Mouse (Mus musculus): ENCODE data around the gene Ccnf.

Ccnf gene

DNA sequence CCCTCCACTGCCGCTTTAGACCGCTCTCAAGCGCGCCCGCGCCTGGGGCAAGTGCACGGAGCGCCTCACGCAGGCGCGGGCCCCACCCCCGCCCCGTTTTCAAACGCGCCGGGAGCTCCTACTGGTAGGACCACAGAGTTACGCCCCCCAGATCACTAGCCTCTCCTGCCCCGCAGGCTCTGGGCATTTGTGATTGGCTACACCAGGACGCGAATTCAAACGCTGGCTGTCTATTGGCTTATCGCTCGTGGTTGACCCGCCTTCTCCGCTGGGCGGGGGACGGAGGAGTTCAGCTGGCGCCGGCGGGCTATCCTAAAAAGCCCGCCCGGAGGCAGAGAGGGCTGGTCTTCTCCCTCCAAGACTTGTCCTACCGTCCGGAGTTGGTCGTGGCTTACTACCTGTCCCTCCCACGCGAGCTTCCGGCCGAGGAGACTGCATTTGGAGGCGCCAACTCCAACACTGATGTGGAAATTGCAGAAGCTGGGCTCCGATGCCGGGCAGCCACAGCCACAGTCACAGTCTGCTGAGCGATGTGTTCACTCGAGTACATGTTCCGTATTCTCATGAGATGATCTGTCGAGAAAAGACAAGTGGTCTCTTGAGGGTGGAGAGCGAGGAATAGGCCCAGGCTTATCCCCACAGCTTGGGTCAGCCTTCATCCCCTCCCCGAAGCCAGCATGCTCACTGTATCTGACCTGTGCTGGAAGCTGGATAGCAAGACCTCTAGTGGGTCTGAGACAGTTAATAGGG lies at the start of gene Ccnf:
TSS of gene Ccnf (minus strand) at position 165 of the 750 bp plus-strand sequence.
- peak; percentile 99 for DNase-seq (ENCODE audit: low spot score)

DNA sequence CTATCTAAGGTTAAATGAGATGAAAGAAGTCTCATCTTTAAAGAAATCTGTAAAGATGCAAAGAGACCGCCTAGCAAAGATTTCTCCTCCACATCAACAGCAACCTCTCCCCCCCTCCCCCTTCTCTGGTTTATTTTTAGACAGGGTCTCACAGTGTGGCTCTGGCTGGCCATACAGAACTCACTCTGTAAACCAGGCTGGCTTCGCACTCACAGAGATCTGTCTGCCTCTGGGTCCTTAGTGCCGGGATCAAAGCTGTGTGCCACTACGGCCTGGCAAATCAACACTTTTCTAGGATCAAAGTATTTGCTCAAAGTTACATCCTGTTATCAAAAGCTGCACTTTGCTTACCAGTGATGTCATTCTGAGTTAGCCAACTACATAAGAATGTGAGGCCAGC lies 49.4 kb upstream of the Ccnf start:
- no peak for DNase-seq (ENCODE audit: low spot score)

DNA sequence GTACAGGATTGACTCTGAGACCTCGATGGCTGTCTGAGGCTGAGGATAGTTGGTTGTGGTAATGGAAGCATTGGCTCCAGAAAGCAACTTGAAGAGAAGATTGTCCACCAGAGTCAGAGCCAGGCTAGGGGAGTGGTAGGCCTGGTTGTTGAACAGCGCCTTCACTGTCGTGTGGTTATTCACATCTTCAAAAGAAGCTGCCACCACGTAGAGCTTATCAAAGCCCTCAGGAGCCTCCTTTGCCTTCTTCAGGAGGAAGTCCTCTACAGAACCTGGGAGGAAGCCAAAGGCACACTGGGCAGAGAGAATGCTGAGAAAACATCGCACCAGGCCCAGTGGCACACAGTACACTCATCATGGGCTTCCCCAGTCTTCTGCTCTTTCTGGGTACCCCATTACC lies 38.1 kb upstream of the Ccnf start:
- no peak for DNase-seq (ENCODE audit: low spot score)

DNA sequence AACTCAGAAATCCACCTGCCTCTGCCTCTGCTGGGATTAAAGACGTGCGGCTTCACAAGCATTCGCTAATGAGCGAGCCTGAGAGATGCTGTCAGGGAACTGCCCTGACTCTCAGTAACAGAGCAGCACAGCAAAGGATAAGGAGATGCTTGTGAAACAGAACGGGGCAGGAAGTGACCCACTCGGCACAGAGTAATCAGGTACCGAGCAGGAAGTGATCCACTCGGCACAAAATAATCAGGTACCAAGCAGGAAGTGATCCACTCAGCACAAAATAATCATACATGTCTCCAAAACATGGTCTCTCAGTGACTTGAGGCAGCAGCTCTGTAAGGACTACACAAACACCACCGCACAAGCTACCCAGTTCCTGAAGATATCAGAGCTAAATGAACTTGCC lies 37.2 kb upstream of the Ccnf start:
- DNase-seq (ENCODE audit: low spot score): no peak

DNA sequence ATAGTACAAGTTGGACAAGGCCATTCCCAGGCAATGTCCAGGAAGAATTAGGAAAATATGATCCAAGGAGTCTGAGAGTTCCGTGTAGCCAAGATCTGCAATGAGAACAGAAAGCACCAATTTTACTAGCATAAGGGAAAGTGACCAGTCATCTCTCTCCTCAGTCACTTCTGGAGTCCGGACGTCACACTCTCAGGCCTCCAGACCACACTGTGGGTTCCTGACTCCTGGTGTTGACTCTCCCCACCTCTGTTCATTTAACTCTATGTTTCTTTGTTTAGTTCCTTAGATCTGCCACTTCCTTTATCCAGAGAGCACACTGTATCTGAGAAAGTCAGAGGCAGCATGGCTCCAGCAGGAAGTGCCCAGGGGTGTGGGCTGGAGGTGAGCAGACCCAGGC lies 34.4 kb upstream of the Ccnf start:
- no peak for DNase-seq (ENCODE audit: low spot score)

DNA sequence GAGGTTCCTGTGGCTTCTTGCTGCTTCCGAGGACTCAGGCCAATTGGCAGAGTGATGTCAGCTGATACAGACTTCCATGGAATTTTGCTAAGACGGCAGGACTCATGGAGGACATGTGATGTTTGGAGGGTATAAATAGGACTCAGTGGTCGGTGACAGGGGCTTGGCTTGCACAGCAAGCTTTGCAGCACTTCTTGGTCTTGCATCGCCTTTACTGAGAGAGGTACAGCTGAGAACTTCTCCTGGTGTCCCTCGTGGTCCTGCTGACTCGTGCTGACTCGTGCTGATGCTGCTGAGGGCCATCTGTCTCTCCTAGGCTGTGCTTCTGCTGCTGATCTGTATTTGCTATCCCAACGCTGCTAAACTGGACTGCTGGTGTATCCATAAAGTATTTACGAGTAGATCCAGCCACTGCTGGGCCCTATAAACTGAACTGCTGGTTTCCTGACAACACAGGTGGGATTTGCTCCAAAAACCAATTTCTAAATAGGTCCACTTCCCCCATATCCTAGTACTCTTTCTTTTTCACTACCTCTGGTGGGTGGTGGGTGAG lies 32.1 kb upstream of the Ccnf start:
- DNase-seq (ENCODE audit: low spot score): no peak

DNA sequence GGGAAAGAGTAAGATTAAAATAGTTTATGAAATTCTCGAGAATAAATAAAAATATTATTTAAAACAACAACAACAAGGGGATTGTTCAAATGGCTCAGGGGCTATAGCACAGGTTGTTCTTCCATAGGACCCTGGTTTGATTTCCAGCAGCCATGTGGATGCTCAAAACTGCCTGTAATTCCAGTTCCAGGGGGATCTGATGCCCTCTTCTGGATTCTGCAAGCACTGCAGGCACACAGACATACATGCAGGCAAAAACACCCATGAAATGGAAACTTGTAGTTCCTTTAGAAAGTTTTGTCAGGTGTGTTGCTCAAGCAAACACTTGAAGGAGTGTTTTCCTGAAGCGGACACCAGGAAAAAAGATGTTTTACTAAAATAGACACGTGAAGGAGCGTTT lies 31.4 kb upstream of the Ccnf start:
- peak; percentile 15 for DNase-seq (ENCODE audit: low spot score)

DNA sequence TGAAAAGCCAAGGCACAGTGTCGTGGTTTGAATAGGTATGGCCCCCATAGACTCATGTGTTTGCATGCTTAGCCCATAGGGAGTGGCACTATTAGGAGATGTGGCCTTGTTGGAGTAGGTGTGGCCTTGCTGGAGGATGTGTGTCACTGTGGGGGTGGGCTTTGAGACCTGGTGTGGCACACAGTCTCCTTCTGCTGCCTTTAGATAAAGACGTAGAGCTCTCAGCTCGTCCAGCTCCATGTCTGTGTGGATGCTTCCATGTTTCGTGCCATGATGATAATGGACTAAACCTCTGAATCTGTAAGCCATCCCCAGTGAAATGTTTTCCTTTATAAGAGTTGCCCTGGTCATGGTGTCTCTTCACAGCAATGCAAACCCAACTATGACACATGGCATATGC lies 28.6 kb upstream of the Ccnf start:
- DNase-seq (ENCODE audit: low spot score): no peak

DNA sequence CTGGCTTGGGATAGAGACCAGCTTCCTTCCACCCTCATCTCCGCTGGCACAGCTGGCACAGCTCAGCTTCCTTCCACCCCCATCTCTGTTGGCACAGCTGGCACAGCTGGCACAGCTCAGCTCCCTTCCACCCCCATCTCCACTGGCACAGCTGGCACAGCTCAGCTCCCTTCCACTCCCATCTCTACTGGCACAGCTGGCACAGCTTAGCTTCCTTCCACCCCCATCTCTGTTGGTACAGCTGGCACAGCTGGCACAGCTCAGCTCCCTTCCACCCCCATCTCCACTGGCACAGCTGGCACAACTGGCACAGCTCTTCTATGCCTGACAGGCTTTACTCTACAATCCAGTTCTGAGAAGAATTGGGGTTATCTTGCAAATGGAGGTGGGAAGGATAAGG lies 15.8 kb upstream of the Ccnf start:
- DNase-seq (ENCODE audit: low spot score): no peak

DNA sequence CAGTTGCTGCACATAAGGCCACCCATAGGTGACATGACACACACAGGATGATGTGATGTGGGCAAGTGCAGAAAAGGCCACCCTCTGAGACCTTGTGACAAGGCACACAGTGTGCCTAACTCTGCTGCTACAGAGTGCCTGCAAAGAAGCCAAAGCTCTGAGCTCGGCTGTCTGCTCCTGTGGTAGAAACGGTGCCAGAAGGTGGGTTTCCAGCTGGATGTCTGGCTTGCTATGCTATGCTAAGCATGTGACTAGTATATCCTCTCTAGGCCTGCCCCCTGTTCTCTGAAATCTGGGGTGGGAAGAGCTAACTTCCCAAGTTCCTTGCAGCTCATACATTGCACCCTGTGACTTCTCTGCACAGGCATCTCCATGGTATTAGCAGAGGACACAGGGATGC lies 13.5 kb upstream of the Ccnf start:
- no peak for DNase-seq (ENCODE audit: low spot score)

DNA sequence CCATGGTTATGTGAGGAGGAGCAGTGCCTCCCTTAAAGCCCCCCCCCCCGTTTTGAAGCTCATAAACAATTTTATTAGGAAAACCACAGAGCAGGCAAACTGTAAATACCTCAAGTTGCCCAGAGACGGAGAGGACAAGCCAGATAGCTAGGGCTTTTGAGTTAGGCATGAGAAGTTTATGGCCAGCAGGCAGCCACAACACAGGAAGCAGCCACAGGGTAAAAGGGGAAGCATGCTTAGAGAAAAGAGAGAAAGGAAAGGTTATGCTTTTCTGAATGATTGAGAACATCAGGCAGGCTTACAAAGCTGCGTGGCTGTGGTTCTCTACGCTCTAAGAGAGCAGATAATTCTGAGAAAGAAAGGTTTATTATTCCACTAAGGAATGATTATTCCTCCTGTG lies 9.2 kb upstream of the Ccnf start:
- DNase-seq (ENCODE audit: low spot score): no peak

DNA sequence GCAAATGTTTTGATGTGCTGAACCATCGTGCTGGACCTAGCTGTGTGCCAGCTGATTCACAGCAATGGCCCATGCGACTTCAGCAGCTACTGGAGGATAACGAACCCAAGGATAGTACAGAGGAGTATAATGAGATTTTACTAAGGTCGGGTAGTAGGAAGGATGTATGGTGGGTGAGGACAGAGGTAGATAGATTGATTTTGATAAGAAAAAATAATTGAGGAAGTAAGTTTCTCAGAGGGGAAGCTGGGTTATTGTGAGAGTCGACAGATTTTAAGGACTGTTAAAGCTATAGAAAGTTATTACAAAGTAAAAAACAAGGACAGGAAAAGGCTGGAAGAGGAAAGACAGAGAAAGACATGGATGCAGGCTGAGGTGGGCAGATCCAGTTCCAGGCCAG lies 8.4 kb upstream of the Ccnf start:
- no peak for DNase-seq (ENCODE audit: low spot score)

DNA sequence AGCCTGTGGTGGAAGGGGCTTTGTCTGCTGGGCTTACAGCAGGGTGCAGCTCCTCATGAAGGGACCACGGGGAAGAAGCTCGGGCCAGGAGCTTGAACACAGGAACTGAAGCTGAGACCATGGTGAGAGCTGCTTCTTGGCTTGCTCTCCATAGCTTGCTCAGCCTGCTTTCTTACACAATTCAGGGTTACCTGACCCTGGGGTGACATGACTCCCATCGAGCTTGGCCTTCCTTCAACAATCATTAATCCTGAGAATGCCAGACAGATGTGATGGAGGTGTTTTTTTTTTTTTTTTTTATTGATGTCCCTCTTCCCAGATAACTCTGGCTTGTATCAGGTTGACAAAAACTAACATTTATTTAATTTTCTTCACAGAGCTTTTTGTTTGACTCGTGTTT lies 7.7 kb upstream of the Ccnf start:
- DNase-seq (ENCODE audit: low spot score): no peak

DNA sequence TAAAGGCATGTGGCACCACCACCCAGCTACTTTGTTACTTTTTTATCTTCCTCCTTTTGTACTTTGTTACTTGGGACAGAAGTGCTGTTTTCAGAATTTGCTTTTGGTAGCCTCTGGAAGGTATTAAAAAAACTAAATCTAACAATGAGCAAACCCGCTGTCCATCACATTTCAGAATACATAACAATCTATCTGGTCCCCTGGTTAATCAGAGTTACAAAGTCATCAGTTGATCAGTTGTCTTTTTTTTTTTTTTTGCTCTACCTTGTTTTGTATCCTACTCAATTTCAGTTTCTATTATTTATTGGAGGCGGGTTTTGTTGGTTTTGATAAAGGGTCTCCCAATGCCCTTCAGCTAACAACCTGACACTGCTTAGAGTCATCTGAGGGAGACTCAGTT lies 1.0 kb upstream of the Ccnf start:
- no peak for DNase-seq (ENCODE audit: low spot score)

DNA sequence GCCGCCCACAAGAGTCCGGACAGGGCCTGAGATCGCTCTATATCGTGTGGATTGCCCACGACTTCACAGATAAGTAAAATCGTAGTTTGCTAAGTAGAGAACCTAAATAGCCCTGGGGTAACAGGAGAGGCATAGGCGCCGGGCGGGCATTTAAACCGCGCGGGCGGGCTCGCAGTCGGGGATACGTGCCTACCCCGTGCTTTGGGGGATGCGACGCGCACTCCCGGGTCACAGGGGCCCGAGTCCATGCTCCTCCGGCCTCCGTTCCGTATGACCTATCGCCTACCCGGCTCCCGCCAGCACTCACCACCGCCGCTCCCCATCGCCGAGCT lies 330 bp downstream of the Ccnf start:
- no peak for DNase-seq (ENCODE audit: low spot score)

DNA sequence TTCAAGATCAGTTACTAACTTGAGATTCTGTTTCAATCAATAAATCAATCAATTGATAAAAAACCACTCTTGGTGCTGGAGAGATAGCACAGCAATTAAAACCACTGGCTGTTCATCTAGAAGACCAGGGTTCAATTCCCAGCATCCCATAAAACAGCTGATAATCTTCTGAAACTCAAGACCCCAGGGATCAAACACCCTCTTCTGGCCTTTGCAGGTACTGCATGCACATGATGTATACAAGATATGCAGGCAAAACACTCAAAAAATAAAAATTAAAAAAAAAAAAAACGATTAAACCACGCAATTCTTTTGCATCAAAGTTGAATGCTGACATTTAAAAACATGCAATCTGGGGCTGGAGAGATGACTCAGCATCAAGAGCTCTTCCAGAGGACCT lies 2.6 kb downstream of the Ccnf start:
- peak; percentile 22 for DNase-seq (ENCODE audit: low spot score)

DNA sequence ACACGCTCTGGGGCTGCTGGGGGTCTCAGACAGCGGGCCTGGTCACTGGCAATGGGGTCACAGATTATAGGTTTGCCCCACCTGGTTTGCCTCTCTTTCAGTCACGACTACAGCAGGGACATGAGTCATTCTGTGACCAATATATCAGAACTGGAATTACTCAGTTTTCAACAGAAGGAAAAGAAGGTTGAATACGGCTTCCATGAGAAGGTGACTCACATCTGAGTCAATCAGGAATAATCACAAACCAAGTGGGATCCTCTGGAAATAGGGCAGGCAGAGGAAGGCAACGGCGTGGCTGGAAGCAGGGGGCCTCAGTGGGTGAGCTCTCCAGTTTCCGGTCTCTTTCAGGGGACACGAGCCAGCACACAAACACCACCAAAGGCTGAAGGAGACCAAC lies 7.2 kb downstream of the Ccnf start:
- DNase-seq (ENCODE audit: low spot score): no peak

DNA sequence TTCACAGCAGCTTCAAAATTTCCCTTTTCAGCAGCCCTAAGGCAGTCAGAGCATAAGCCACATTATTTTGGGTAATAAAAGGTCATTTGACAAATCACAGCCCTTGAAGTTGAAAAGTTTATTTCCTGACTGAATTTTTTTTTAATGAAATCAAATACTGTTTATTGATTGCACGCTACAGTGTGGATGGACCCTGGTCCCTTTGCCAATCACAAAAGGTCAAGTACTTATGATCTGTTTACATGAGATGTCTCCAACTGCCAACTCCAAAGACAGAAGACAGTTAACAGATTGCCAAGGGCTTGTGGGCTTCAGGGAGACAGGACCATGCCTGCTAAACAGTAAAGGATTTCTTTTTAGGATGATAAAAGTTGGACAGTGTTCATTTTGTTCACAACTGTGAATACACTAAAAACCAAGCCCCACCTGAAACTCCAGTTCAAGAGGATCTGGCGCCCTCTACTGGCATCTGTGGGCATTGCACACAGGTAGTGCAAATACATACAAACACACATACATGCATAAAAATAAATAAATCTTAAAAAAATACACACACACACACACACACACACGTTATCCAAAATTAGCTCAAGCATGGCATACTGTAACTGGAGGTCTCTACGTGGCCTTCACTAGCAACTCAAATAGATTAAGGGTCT lies 7.8 kb downstream of the Ccnf start:
- DNase-seq (ENCODE audit: low spot score): peak; percentile 45

DNA sequence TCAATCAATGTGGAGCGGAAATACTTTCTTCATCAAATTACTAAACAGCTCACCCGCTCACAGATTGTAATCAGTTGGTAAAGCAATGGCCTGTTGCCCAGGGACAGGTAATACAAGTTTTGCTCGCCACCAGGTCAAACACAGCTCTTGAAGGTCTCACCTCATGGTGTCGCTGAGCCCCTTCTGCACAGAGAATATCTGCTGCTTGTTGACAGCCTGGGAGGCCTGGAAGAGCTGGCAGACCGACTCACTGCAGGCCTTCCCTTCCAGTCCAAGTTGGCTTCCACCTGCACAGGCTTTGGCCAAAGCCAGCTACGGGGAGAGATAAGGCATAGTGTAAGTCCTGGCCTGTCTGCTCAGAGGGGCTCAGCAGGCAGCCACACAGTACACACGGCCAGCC lies 14.4 kb downstream of the Ccnf start:
- no peak for DNase-seq (ENCODE audit: low spot score)

DNA sequence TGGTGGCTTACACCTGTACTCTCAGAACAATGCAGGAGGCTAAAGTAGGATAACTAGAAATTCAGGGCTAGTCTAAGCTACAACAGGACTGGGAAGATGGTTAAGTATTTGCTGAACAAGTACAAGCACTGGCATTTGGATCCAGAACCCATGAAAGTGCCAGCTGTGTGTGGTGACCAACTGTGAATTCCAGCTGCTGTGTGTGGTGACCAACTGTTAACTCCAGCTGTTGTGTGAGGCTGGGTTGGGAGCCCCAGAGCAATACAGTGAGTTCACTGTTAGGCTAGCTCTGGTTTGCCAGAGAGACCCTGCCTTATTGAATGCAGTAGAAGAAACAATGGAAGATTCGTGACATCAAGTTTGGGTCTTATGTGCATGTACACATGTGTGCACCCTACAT lies 14.8 kb downstream of the Ccnf start:
- no peak for DNase-seq (ENCODE audit: low spot score)

DNA sequence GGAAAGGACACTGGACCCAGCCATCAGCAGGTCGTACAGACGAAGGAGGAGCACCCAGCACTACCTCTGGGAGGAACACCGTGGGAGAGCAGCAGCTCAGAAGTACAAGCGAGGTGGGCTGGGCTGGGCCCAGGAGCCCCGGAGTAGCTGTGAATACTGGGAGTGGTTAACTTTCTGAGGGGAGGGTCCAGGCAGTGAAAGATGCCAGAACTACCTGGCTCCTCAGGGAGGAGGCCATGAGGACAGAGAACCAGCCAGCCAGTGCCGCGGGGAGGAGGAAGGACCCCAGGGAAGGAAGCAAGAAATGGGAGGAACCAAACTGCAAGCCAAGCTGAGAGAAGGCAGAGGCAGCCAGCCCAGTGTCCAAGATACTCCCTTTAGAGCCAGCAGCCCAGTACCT lies 23.3 kb downstream of the Ccnf start:
- DNase-seq (ENCODE audit: low spot score): no peak

DNA sequence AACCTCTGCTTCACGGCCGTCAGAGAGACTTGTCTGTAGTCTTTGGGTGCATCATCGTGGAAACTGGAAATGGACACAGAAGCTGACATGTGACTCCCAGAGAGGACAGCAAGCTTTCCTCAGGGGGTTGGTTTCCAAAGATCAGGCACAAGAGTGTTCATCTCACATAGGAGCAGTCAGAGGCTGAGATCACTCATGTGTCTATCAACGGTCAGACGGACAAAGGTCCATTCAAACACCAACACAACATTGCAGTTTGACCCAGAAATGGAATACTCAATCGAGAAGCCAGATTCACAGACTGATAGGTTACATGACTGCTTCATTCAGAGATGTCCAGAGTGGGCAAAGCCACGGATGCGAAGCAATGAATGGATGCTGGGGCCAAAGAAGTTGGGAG lies 24.6 kb downstream of the Ccnf start:
- DNase-seq (ENCODE audit: low spot score): no peak

DNA sequence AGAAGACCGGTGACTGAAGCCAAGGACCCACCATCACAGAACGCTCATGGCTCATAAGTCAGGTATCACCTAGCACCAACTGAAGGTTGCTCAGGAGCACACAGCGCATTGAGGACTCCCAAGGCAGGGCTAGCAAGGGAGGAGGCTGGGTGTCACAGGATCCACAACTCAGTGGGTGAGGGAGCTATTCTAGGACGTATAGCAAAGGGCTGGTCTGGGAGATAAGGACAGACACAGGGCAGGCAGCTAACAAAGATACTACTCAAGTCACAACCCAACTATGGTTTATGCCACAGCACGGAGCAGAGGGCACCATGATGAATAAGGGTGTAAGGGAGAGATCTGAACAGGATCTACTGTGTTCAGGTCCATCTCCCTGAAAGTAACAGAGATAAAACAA lies 25.4 kb downstream of the Ccnf start:
- no peak for DNase-seq (ENCODE audit: low spot score)

DNA sequence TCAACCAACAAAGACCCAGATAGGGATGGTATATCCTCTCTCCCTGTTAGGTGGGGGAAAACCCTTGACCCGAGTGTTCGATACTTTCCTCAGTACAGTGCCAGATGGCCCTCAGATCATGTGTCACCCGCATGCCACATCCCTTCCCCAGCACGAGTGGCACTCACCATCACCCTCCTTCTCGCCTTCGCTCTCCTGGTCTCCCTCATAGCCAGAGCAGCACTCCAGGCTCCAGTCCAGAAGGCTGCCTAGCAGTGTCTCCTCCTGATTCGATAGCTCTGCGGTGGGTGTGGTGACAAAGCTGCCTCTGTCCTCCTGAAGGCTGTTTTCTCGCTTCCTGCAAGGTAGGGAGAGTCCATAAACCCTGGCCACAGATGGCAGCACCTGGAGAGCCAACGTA lies 26.5 kb downstream of the Ccnf start:
- DNase-seq (ENCODE audit: low spot score): no peak

All from embryo, embryonic 10.5 days (tissue).